Mouse (Mus musculus) cortical plate, adult 2 months (tissue): ENCODE measurements around the gene Nmnat3.

Source experiments
- CTCF ChIP-seq: fragments of 200-500 bp; IDR thresholded peaks from 2 replicates; pipeline ENCODE4 v1.5.1; 2011; ENCODE audit warnings: mild to moderate bottlenecking, control low read depth, low read length; ENCODE audit not compliant: insufficient read depth; ENCODE audit errors: extremely low read depth
- POLR2A ChIP-seq: fragments of 200-500 bp; IDR thresholded peaks from 2 replicates; pipeline ENCODE4 v1.6.1; 2011; ENCODE audit warnings: mild to moderate bottlenecking, low read length, control low read depth; ENCODE audit not compliant: insufficient read depth; ENCODE audit errors: extremely low read depth

DNA sequence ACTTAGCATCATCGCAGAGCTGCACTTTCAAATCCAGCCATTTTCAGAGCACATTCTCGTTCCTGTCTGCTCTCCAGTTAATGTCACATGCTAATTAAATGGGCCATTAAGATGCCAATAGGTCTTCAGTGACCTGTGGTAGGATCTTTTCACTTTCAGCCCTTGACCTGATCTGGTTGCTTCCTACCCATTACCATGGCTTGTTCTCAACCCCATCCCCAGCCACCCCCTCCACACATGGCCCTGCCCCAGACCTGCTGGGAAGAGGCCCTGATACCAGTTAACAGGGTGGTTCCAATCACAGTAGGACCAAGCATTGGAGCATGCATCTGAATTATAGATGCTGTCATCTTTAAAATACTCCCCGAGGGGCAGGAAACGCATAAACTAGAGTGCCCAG is 30.7 kb downstream of the Nmnat3 start:
- TF ChIP-seq CTCF = no peak
- no peak for TF ChIP-seq POLR2A
